Mouse (Mus musculus): ENCODE results near the gene Pck1. TPM values are rescaled to one million over a fixed set of nuclear protein-coding genes. Genes with fewer than 3 reads are reported as not detected.

Gene Pck1
- polyA plus RNA-seq, 2 experiments = 0.16 to 0.18 TPM

DNA sequence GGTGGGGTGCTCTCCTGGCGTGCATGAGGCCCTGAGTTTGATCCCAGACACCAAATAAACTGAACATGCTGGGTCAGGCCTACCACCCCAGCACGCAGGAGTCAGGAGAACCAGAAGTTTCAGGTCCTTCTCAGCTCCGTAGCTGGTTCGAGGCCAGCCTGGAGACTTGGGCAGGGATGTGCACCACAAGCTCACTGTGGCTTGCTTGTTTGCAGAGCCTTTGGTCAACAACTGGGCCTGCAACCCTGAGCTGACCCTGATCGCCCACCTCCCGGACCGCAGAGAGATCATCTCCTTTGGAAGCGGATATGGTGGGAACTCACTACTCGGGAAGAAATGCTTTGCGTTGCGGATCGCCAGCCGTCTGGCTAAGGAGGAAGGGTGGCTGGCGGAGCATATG lies 2.1 kb downstream of the Pck1 start:
- Histone ChIP-seq H3K27me3 (ENCODE audit: control insufficient read depth, insufficient read depth, low read length) (no peaks in the 10 kb centered on the region), H3K27ac (no peak overlapping the region), H3K4me2 (ENCODE audit: low read depth) (no peak overlapping the region), H3K4me3 (ENCODE audit: insufficient read depth in 1 of 2, low read depth in 2 of 2, low read length in 2 of 2) (no peak overlapping the region), H3K9ac (replicated peaks) (no peak overlapping the region), H3K9me3 (ENCODE audit: control insufficient read depth, low read length) (no peaks in the 10 kb centered on the region), H3K36me3 (replicated peaks; ENCODE audit: control insufficient read depth, insufficient read depth, low read depth) (no peaks in the 10 kb centered on the region), H3K4me1 (replicated peaks; ENCODE audit: control insufficient read depth in 2 of 2, insufficient read depth in 2 of 2, low read length in 1 of 2) (peaks cover 0 to 2% of the 10 kb centered on the region in 2 experiments; a peak in 1 of 4 replicates)
- TF ChIP-seq EP300 (IDR thresholded peaks at IDR 0.05; ENCODE audit: low read depth) = no peak
- no peak for TF ChIP-seq CTCF (IDR thresholded peaks at IDR 0.05; ENCODE audit: low read depth)
- WGBS (ENCODE audit: insufficient replicate concordance) = 78% methylated on average over 14 of the region's 14 CpGs
- no peak for DNase-seq (ENCODE audit: low read depth in 3 of 3, low spot score in 3 of 3)
- no peak for ATAC-seq (ENCODE audit: insufficient read depth)

DNA sequence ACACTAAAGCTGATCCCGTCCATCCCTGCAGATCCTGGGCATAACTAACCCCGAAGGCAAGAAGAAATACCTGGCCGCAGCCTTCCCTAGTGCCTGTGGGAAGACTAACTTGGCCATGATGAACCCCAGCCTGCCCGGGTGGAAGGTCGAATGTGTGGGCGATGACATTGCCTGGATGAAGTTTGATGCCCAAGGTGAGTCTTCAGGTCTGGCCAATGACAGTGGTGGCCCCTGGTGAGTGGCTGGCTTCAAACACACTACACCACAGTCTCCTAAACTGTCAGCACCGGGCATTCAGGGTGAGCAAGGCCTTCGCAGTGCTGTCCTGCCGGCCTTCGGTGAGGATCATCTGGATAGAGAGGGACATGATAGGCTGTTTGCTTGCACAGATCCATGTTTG lies 3.1 kb downstream of the Pck1 start:
- Histone ChIP-seq H3K9ac (replicated peaks) (no peak overlapping the region), H3K4me2 (ENCODE audit: low read depth) (no peak overlapping the region), H3K4me3 (ENCODE audit: insufficient read depth in 1 of 2, low read depth in 2 of 2, low read length in 2 of 2) (no peak overlapping the region), H3K9me3 (ENCODE audit: control insufficient read depth, low read length) (no peaks in the 10 kb centered on the region), H3K27ac (no peak overlapping the region), H3K4me1 (replicated peaks; ENCODE audit: control insufficient read depth in 2 of 2, insufficient read depth in 2 of 2, low read length in 1 of 2) (peaks cover 0 to 2% of the 10 kb centered on the region in 2 experiments; a peak in 1 of 4 replicates), H3K36me3 (replicated peaks; ENCODE audit: control insufficient read depth, insufficient read depth, low read depth) (no peaks in the 10 kb centered on the region), H3K27me3 (ENCODE audit: control insufficient read depth, insufficient read depth, low read length) (no peaks in the 10 kb centered on the region)
- ATAC-seq (ENCODE audit: insufficient read depth) = no peak
- TF ChIP-seq CTCF (IDR thresholded peaks at IDR 0.05; ENCODE audit: low read depth) (no peak), EP300 (IDR thresholded peaks at IDR 0.05; ENCODE audit: low read depth) (no peak)
- no peak for DNase-seq (ENCODE audit: low read depth in 3 of 3, low spot score in 3 of 3)
- 69% methylated on average over 10 of the region's 10 CpGs for WGBS (ENCODE audit: insufficient replicate concordance)

DNA sequence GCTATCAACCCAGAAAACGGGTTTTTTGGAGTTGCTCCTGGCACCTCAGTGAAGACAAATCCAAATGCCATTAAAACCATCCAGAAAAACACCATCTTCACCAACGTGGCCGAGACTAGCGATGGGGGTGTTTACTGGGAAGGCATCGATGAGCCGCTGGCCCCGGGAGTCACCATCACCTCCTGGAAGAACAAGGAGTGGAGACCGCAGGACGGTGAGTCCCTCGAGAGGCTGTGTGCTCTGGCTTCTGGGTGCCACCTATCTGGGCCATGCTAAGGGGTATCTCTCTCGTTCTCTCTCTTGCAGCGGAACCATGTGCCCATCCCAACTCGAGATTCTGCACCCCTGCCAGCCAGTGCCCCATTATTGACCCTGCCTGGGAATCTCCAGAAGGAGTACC lies 4.1 kb downstream of the Pck1 start:
- Histone ChIP-seq H3K27ac (no peak overlapping the region), H3K27me3 (ENCODE audit: control insufficient read depth, insufficient read depth, low read length) (no peaks in the 10 kb centered on the region), H3K4me3 (ENCODE audit: insufficient read depth in 1 of 2, low read depth in 2 of 2, low read length in 2 of 2) (no peak overlapping the region), H3K4me1 (replicated peaks; ENCODE audit: control insufficient read depth in 2 of 2, insufficient read depth in 2 of 2, low read length in 1 of 2) (peaks cover 0 to 2% of the 10 kb centered on the region in 2 experiments; a peak in 1 of 4 replicates), H3K9me3 (ENCODE audit: control insufficient read depth, low read length) (no peaks in the 10 kb centered on the region), H3K36me3 (replicated peaks; ENCODE audit: control insufficient read depth, insufficient read depth, low read depth) (no peaks in the 10 kb centered on the region), H3K4me2 (ENCODE audit: low read depth) (no peak overlapping the region), H3K9ac (replicated peaks) (no peak overlapping the region)
- DNase-seq (ENCODE audit: low read depth in 3 of 3, low spot score in 3 of 3) (no peak), ATAC-seq (ENCODE audit: insufficient read depth) (no peak)
- TF ChIP-seq EP300 (IDR thresholded peaks at IDR 0.05; ENCODE audit: low read depth) = no peak
- no peak for TF ChIP-seq CTCF (IDR thresholded peaks at IDR 0.05; ENCODE audit: low read depth)
- 60% methylated on average over 13 of the region's 13 CpGs for whole genome bisulfite sequencing (ENCODE audit: insufficient replicate concordance)

DNA sequence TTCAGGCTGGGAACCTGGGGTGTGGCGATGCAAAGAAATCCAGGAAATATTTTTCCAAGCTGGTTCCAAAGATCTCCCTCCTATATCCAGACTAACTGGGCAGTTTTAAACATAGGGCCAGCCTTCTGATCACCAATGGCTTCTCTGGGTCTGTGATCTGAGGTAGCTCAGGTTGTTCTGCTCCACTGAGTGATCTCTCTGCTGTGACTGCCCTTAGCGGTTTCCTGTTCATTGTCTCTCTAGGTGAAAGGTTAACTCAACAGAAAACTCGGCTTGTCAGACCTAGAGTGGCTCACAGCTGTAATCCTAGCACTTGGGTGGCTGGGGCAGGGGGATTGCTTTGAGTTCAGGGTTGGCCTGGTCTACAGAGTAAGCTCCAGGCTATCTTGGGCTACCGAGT lies 4.5 kb downstream of the Pck1 start:
- Histone ChIP-seq H3K27ac (no peak overlapping the region), H3K4me2 (ENCODE audit: low read depth) (no peak overlapping the region), H3K27me3 (ENCODE audit: control insufficient read depth, insufficient read depth, low read length) (no peaks in the 10 kb centered on the region), H3K4me3 (ENCODE audit: insufficient read depth in 1 of 2, low read depth in 2 of 2, low read length in 2 of 2) (no peak overlapping the region), H3K9me3 (ENCODE audit: control insufficient read depth, low read length) (no peaks in the 10 kb centered on the region), H3K9ac (replicated peaks) (no peak overlapping the region), H3K36me3 (replicated peaks; ENCODE audit: control insufficient read depth, insufficient read depth, low read depth) (no peaks in the 10 kb centered on the region), H3K4me1 (replicated peaks; ENCODE audit: control insufficient read depth in 2 of 2, insufficient read depth in 2 of 2, low read length in 1 of 2) (peaks cover 0 to 2% of the 10 kb centered on the region in 2 experiments; a peak in 1 of 4 replicates)
- WGBS (ENCODE audit: insufficient replicate concordance) = 38% methylated on average over 4 of the region's 4 CpGs
- TF ChIP-seq EP300 (IDR thresholded peaks at IDR 0.05; ENCODE audit: low read depth) (no peak), CTCF (IDR thresholded peaks at IDR 0.05; ENCODE audit: low read depth) (no peak)
- no peak for DNase-seq (ENCODE audit: low read depth in 3 of 3, low spot score in 3 of 3)
- no peak for ATAC-seq (ENCODE audit: insufficient read depth)

DNA sequence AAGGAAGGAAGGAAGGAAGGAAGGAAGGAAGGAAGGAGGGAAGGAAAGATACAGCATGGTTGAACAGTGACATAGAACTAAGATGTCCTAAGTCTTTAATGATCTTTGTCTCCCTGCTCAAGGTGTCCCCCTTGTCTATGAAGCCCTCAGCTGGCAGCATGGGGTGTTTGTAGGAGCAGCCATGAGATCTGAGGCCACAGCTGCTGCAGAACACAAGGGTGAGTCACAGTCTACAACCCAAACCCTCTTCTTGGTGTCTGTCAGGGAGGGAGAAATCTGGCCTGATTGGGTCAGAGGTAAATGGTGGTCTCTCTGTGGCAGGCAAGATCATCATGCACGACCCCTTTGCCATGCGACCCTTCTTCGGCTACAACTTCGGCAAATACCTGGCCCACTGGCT lies 5.0 kb downstream of the Pck1 start:
- no peak for ATAC-seq (ENCODE audit: insufficient read depth)
- no peak for TF ChIP-seq EP300 (IDR thresholded peaks at IDR 0.05; ENCODE audit: low read depth)
- no peak for TF ChIP-seq CTCF (IDR thresholded peaks at IDR 0.05; ENCODE audit: low read depth)
- H3K36me3 ChIP-seq (replicated peaks; ENCODE audit: control insufficient read depth, insufficient read depth, low read depth) = no peaks in the 10 kb centered on the region
- no peak overlapping the region for H3K4me3 ChIP-seq (ENCODE audit: insufficient read depth in 1 of 2, low read depth in 2 of 2, low read length in 2 of 2)
- no peak overlapping the region for H3K9ac ChIP-seq (replicated peaks)
- no peak for DNase-seq (ENCODE audit: low read depth in 3 of 3, low spot score in 3 of 3)
- H3K27me3 ChIP-seq (ENCODE audit: control insufficient read depth, insufficient read depth, low read length) = no peaks in the 10 kb centered on the region
- peaks cover 0 to 2% of the 10 kb centered on the region in 2 experiments; a peak in 1 of 4 replicates for H3K4me1 ChIP-seq (replicated peaks; ENCODE audit: control insufficient read depth in 2 of 2, insufficient read depth in 2 of 2, low read length in 1 of 2)
- 82% methylated on average over 4 of the region's 4 CpGs for WGBS (ENCODE audit: insufficient replicate concordance)
- no peaks in the 10 kb centered on the region for H3K9me3 ChIP-seq (ENCODE audit: control insufficient read depth, low read length)
- H3K27ac ChIP-seq = no peak overlapping the region
- H3K4me2 ChIP-seq (ENCODE audit: low read depth) = no peak overlapping the region

Measured in liver, embryonic 14.5 days (tissue).